Mouse (Mus musculus) bone marrow, adult 2 months (tissue): ENCODE measurements around the gene Wfdc3. TPM values are rescaled to one million over a fixed set of nuclear protein-coding genes. Genes with fewer than 3 reads are reported as not detected.

ENCODE experiments used
- H3K27ac ChIP-seq: fragments of 200-500 bp; 2 replicates; pipeline ENCODE4 v1.5.1; 2012; ENCODE audit warnings: low read depth, mild to moderate bottlenecking, control low read depth, inconsistent platforms, low read length; ENCODE audit not compliant: control insufficient read depth, poor library complexity, insufficient read depth
- H3K4me1 ChIP-seq: fragments of 200-500 bp; 2 replicates; pipeline ENCODE4 v1.6.1; 2011; ENCODE audit warnings: low read length; ENCODE audit not compliant: control insufficient read depth, insufficient read depth
- H3K4me3 ChIP-seq: fragments of 200-500 bp; replicated peaks from 2 replicates; pipeline ENCODE3; 2011; ENCODE audit warnings: mild to moderate bottlenecking, low read depth, low read length, control low read depth; ENCODE audit not compliant: control insufficient read depth
- CTCF ChIP-seq: fragments of 200-500 bp; IDR thresholded peaks from 2 replicates; pipeline ENCODE4 v1.5.1; 2011; ENCODE audit warnings: low read length, control low read depth; ENCODE audit not compliant: control insufficient read depth, insufficient read depth
- POLR2A ChIP-seq: fragments of 200-500 bp; IDR thresholded peaks from 2 replicates; pipeline ENCODE4 v1.6.1; 2011; ENCODE audit warnings: low read depth, mild to moderate bottlenecking, control low read depth, low read length, borderline replicate concordance; ENCODE audit not compliant: control insufficient read depth
- WGBS: fragments of 180-500 bp; shearing (Covaris S2); methylation state at CpG from one replicate; pipeline ENCODE4 v1.1.7; 2018; 5-methylcytosine and 5-hydroxymethylcytosine counted together
- polyA plus RNA-seq: library from polyadenylated mRNA; stranded (reverse); fragments of >200 nt; gene quantifications from 2 replicates; pipeline ENCODE4 v1.2.4, GENCODE M21; 2011; ENCODE audit warnings: low replicate concordance; ENCODE audit not compliant: missing spikeins, insufficient read depth, insufficient read length

Wfdc3 gene
- polyA plus RNA-seq, 1 experiment = 2.2 TPM

GRCm38 (mm10) chr2:164787032-164787431, 41.3 kb upstream of the Wfdc3 start:
- H3K4me1 ChIP-seq = peaks cover 4% of the 10 kb centered on the region
- WGBS = 26% methylated on average over 3 of the region's 3 CpGs
- no peak overlapping the region for H3K27ac ChIP-seq
- no peak overlapping the region for H3K4me3 ChIP-seq
- TF ChIP-seq POLR2A (no peak), CTCF (no peak)

GRCm38 (mm10) chr2:164786388-164786885, 40.7 kb upstream of the Wfdc3 start:
- peak overlapping the region; percentile 72 for H3K4me3 ChIP-seq
- peaks cover 4% of the 10 kb centered on the region for H3K4me1 ChIP-seq
- peak overlapping the region; percentile 56 for H3K27ac ChIP-seq
- TF ChIP-seq CTCF (no peak), POLR2A (no peak)
- WGBS = 22% methylated on average over 15 of the region's 15 CpGs

- Histone ChIP-seq H3K4me1 (peaks cover 4% of the 10 kb centered on the region), H3K27ac (peak within 1 kb of the TSS; percentile 56), H3K4me3 (peak within 1 kb of the TSS; percentile 72)
- TF ChIP-seq CTCF (no peak), POLR2A (peak; percentile 15; the same call in 1 of the 2 replicates)
- WGBS = under 1% methylated on average over 88 of the region's 89 CpGs
These were observed 40.0 kb upstream of the Wfdc3 start, which contains the start of gene Snx21 for GRCm38 (mm10) chr2:164785481-164786387. Gene Snx21, plus strand, starts transcription at chr2:164785823.

- 6% methylated on average over 7 of the region's 7 CpGs for WGBS
- Histone ChIP-seq H3K4me1 (peaks cover 4% of the 10 kb centered on the region), H3K4me3 (no peak overlapping the region), H3K27ac (no peak overlapping the region)
- TF ChIP-seq CTCF (no peak), POLR2A (no peak)
These were observed 39.2 kb upstream of the Wfdc3 start for GRCm38 (mm10) chr2:164784869-164785420.

GRCm38 (mm10) chr2:164783926-164784581, 38.3 kb upstream of the Wfdc3 start:
- H3K4me1 ChIP-seq = peaks cover 4% of the 10 kb centered on the region
- no peak overlapping the region for H3K27ac ChIP-seq
- TF ChIP-seq POLR2A = no peak
- TF ChIP-seq CTCF = no peak
- 73% methylated on average over 7 of the region's 7 CpGs for WGBS
- H3K4me3 ChIP-seq = no peak overlapping the region

- Histone ChIP-seq H3K4me1 (peaks cover 3% of the 10 kb centered on the region), H3K27ac (no peak overlapping the region), H3K4me3 (no peak overlapping the region)
- WGBS = 80% methylated on average over 4 of the region's 4 CpGs
- TF ChIP-seq POLR2A (no peak), CTCF (no peak)
These were observed 36.1 kb upstream of the Wfdc3 start for GRCm38 (mm10) chr2:164781876-164782275.

- no peak for TF ChIP-seq CTCF
- TF ChIP-seq POLR2A = no peak
These were observed 33.9 kb upstream of the Wfdc3 start, which contains the start of gene Tnnc2 for GRCm38 (mm10) chr2:164779481-164780086. Gene Tnnc2, minus strand, starts transcription at chr2:164779967.

More at GRCm38 (mm10) chr2:164779481-164780086, 33.9 kb upstream of the Wfdc3 start, which contains the start of gene Tnnc2:
- Histone ChIP-seq H3K4me3 (no peak within 1 kb of the TSS), H3K4me1 (no peaks in the 10 kb centered on the region), H3K27ac (no peak within 1 kb of the TSS)
- WGBS = 82% methylated on average over 8 of the region's 8 CpGs
